Mouse (Mus musculus) liver, embryonic 14.5 days (tissue): ENCODE results near the gene Slc16a5.

Source experiments
- CTCF ChIP-seq: IDR thresholded peaks from 2 replicates; pipeline ENCODE4 v1.5.1; 2016; ENCODE audit warnings: antibody characterized with exemption, low read depth, control low read depth
- EP300 ChIP-seq: IDR thresholded peaks from 2 replicates; pipeline ENCODE4 v1.6.1; 2016; ENCODE audit warnings: antibody characterized with exemption, low read depth

DNA sequence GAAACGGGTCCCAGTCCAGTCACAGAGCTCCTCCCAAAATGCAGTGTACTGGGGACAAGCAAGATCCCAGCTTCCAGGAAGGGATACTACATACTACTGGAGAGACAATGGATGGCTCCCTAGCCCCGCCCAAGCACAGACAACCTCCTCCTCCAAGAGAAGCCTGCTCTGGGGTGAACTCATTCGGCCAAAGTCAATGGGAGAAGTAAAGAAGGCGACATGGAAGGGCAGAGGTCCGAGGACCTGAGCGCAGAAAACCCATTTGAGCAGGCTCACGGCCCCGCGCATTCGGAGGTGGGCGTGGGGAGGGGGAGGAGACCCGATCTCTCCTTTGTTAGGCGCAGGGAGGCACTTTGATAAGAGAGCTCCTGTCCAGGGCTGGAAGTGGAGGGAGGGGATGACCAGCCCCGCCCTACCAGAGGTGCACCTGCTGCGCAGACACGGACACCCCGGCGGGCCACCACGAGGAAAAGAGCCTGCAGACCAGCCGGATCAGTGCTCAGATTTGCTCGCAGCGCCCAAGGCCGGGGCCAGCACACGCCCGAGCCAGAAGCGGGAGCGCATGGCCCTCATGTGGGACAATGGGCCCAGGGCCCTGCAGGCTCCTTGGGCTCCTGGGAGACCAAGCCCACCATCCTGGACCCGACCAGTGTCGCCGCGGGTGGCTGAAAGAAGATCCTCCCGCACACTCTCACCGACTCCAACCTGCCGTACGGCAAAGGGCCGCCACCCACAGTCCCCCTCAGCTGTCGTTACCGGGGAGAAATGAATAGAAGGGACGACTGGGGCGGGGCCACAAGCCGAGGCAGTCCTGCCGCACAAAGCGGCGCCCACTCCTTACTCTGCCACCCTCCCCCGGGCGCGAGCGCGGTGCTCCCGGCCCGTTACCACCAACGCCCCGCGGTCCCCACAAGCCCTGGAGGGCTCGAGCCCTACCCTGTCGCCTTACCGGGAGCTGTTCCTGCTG, 51.3 kb downstream of the Slc16a5 start:
- TF ChIP-seq EP300 (no peak), CTCF (no peak)
